Mouse (Mus musculus): ENCODE results near the gene Ddit4.

GRCm38 (mm10) chr10:59995889-59996288, 44.3 kb upstream of the Ddit4 start:
- TF ChIP-seq GATA1 (IDR thresholded peaks at IDR 0.05; ENCODE audit: borderline replicate concordance, low read length): no peak
- no peak for TF ChIP-seq FLI1 (IDR thresholded peaks at IDR 0.05; ENCODE audit: low read length)

All from megakaryocyte, embryonic 14.5 days (primary cell).